Mouse (Mus musculus) cerebellum, adult 2 months (tissue): ENCODE data around the gene Cd81. TPM values are rescaled to one million over a fixed set of nuclear protein-coding genes. Genes with fewer than 3 reads are reported as not detected.

Source experiments
- DNase-seq, 2 experiments: peaks; one replicate each; pipeline ENCODE4 v3.0.0; 2021
- H3K27ac ChIP-seq: fragments of 200-500 bp; 2 replicates; pipeline ENCODE4 v1.5.1; 2012; ENCODE audit warnings: low read length, control low read depth, inconsistent platforms; ENCODE audit not compliant: insufficient read depth
- H3K27me3 ChIP-seq: fragments of 200-500 bp; 2 replicates; pipeline ENCODE4 v1.6.1; 2012; ENCODE audit warnings: inconsistent platforms, mild to moderate bottlenecking, low read length, moderate library complexity; ENCODE audit not compliant: control insufficient read depth, insufficient read depth
- H3K4me1 ChIP-seq: fragments of 200-500 bp; 2 replicates; pipeline ENCODE4 v1.6.1; 2011; ENCODE audit warnings: low read length; ENCODE audit not compliant: control insufficient read depth, insufficient read depth
- H3K4me3 ChIP-seq: fragments of 200-500 bp; replicated peaks from 2 replicates; pipeline ENCODE3; 2011; ENCODE audit warnings: mild to moderate bottlenecking, low read depth, low read length, control low read depth; ENCODE audit not compliant: insufficient read depth
- CTCF ChIP-seq: fragments of 200-500 bp; IDR thresholded peaks from 2 replicates; pipeline ENCODE4 v1.5.1; 2011; ENCODE audit warnings: low read depth, mild to moderate bottlenecking, control low read depth, low read length, moderate library complexity, borderline replicate concordance; ENCODE audit not compliant: insufficient read depth
- POLR2A ChIP-seq: fragments of 200-500 bp; IDR thresholded peaks from 2 replicates; pipeline ENCODE4 v1.6.1; 2011; ENCODE audit warnings: low read length, control low read depth, borderline replicate concordance; ENCODE audit not compliant: insufficient read depth
- WGBS: fragments of 180-500 bp; shearing (Covaris S2); methylation state at CpG from one replicate; pipeline ENCODE4 v1.1.7; 2018; 5-methylcytosine and 5-hydroxymethylcytosine counted together
- polyA plus RNA-seq: library from polyadenylated mRNA; depleted of rRNA; stranded (reverse); fragments of >200 nt; gene quantifications from 2 replicates; pipeline ENCODE4 v1.2.3, GENCODE M21; 2012

Gene Cd81
- polyA plus RNA-seq, 1 experiment: 916 TPM

DNA sequence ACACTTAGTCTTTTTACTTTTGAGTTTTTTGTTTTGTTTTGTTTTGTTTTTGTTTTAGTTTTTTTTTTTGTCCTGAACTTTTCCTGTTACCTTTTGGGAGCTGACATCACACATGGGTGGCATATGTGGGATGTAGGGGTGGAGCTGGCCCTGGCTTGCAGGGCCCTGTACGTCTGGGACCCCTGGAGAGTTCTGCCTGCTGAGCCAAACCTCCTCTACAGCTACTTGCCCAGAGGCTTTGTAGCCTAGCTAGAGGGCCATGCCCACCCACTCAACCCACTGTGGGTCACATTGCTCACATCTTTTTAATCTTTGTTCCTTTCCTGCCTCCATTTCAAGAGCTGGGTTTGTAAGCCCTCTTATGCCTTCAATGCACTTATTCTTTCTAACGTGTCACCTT is 14.9 kb downstream of the Cd81 start:
- peaks cover 20% of the 10 kb centered on the region for H3K4me1 ChIP-seq
- 10% methylated on average over 2 of the region's 2 CpGs for WGBS
- H3K27ac ChIP-seq: no peak overlapping the region
- no peak overlapping the region for H3K4me3 ChIP-seq
- H3K27me3 ChIP-seq: no peaks in the 10 kb centered on the region
- no peak for TF ChIP-seq CTCF
- TF ChIP-seq POLR2A: no peak
- peak in 1 of 2 experiments; percentile 25 for DNase-seq

DNA sequence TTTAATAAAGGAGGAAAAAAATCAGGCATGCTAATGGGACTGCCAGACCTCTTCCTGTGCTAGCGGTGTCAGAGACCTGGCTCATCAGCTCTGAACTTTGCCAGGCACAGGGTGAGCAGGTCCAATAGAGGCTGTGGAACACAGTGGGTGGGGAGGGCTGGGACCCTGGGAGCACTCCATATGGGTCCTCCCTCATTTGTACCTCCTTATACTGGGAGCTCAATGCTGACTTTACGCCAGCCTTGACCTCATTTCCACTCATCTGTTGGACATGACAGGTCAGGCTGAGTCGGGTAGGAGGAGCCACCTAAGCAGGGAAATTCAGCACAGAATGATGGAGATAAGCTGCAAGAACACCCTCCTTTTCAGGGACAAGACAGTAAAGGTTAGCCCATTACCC is 15.4 kb downstream of the Cd81 start:
- WGBS: 25% methylated on average over 3 of the region's 3 CpGs
- DNase-seq: peak in 1 of 2 experiments; percentile 34
- peaks cover 20% of the 10 kb centered on the region for H3K4me1 ChIP-seq
- no peak for TF ChIP-seq CTCF
- no peak for TF ChIP-seq POLR2A
- H3K27ac ChIP-seq: peak overlapping the region; percentile 84
- H3K27me3 ChIP-seq: no peaks in the 10 kb centered on the region
- no peak overlapping the region for H3K4me3 ChIP-seq

DNA sequence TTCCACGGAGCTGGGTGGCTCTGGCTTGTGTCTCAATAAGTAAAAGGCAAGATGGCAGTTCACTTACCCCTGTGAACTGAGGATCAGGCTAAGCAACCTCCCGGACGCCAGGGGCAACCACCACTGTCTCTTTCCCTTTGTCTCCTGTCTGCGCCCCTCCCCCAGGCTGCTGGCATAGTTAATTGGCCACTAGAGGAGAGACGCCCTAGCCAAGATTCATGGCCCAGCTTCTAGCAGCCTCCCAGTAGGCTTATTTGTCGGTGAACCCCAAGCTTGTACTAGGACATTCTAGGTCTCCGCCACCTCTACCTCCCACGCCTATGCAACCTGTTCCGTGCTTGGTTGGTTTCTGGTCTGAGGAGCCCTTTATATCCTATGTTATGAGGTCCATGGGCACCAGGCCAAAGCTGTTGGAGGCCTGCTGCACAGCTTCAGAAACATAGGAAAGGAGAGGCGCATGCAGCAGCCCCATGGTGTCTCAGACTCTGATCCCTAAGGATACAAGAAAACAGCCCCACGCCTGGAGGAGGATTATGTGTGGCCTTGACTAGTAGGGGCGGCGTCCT is 15.9 kb downstream of the Cd81 start:
- TF ChIP-seq CTCF: no peak
- TF ChIP-seq POLR2A: no peak
- 11% methylated on average over 13 of the region's 13 CpGs for WGBS
- H3K4me1 ChIP-seq: peaks cover 20% of the 10 kb centered on the region
- DNase-seq: peak in 1 of 2 experiments; percentile 68
- H3K27ac ChIP-seq: peak overlapping the region; percentile 84
- no peaks in the 10 kb centered on the region for H3K27me3 ChIP-seq
- H3K4me3 ChIP-seq: peak overlapping the region; percentile 65

DNA sequence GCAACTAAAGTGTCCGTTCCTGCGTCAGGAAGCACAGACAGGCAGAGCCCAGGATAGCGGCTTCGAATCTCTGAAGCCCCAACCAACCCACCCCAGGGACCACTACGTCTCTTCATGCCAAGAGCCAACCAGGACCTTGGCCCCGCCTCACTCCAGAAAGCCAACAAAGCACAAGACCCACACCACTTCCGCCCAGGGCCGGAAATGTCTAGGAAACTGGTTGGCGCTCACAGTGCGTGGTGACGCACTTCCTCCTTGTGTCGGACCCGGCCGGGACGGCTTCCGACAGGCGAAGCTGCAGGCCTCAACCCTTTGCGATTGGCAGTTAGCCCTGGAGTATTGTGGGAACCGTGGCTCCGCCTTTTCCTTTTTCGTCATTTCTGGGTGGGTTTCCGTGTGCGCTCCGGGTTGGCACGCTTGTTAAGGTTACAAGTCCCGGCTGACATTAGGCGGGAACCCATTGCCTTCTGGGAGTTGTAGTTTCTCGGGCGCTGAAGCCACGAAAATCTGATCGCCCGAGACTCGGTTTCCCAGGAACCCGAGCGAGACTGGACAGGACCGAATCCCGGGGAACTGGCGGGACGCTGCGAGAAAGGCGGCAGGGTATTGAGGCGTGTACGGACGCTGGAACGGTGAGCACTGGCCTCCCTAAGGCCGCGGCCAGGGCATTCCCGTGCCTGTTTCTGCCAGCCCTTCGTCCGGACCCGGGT is 16.5 kb downstream of the Cd81 start, which contains the start of gene Tssc4:
Gene Tssc4, plus strand, starts transcription at position 368 of the 710 bp plus-strand sequence.
- TF ChIP-seq POLR2A (peak; percentile 73), CTCF (no peak)
- DNase-seq: peak; percentile 97 to 100
- Histone ChIP-seq H3K27ac (peak within 1 kb of the TSS; percentile 84), H3K4me3 (peak within 1 kb of the TSS; percentile 91), H3K4me1 (peaks cover 19% of the 10 kb centered on the region), H3K27me3 (no peaks in the 10 kb centered on the region)
- WGBS: under 1% methylated on average over 51 of the region's 51 CpGs

DNA sequence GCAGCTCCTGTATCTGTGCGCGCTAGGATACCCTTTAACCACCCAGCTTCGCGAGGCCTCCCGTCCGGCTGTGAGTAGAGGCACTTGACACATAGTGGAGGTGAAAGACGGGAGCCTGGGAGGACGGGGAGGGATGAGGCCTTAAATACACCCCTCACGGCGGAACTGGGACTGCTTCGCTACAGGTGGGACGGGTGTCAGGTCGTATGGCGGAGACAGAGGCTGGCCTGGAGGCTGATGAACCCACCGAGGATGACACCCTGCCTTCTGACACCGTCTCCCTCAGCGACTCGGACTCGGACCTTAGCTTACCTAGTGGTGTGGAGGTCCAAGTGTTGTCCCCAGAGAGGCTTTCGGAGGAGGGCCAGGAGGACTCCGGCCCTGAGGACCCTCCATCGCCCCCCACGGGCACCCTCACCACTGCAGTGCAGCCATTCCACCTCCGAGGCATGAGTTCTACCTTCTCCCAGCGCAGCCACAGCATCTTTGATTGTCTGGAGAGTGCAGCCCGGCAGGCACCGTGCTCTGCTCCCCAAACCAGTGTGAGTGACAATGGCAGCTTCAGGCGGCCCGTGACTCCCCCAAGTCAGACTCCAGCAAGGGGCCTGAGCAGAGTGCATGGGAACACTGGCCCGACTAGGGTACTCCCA is 17.3 kb downstream of the Cd81 start:
- H3K4me3 ChIP-seq: peak overlapping the region; percentile 91
- H3K27ac ChIP-seq: peak overlapping the region; percentile 60
- TF ChIP-seq CTCF (no peak), POLR2A (no peak)
- 3% methylated on average over 30 of the region's 30 CpGs for WGBS
- no peak for DNase-seq
- no peaks in the 10 kb centered on the region for H3K27me3 ChIP-seq
- peaks cover 15% of the 10 kb centered on the region for H3K4me1 ChIP-seq

DNA sequence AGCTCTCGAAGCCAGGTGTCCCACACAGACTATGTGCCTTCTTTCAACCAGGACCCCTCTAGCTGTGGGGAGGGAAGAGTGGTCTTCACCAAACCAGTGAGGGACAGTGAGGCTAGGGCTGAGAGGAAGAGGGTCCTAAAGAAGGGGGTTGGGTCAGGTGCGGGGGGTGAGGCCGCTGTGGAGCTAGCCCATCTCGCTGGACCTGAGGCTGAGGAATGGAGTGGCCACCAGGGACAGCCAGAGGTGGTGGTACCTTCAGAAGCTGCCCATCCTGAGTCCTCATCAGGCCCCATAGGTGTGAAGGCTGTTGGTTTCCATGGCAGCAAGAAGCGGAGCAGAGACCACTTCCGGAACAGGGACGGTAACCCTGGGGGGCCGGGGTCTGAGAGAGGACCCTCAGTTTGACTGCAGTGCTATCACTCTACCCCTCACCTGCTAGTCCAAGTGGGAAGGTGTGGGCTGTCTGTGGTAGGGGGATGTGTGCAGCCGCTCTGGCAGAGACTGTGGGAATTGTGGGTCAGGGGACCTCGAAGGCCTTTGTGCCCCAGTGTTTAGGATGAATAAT is 18.0 kb downstream of the Cd81 start:
- Histone ChIP-seq H3K4me1 (peaks cover 18% of the 10 kb centered on the region), H3K27ac (no peak overlapping the region), H3K27me3 (no peaks in the 10 kb centered on the region), H3K4me3 (peak overlapping the region; percentile 91)
- no peak for DNase-seq
- 80% methylated on average over 10 of the region's 10 CpGs for WGBS
- TF ChIP-seq CTCF (no peak), POLR2A (no peak)

DNA sequence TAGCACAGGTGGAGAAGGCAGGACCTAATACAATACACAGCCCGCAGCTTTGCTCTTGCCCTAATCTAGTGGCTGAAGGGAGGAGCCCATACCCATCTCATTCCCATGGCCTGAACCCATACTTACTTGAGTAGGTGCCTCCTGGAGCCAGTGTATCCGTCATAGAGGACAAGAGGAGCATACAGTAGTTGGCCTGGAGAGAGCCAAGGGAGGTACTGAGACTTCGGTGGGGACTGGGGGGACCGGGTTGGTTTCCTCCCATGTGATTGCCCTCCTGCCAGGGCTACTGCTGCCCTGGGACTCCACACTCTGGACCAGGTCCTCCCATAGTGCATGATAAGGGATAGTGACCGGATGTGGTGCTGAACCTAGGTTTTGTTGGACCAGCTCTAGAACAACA is 20.1 kb downstream of the Cd81 start:
- no peak for DNase-seq
- H3K4me3 ChIP-seq: no peak overlapping the region
- H3K27ac ChIP-seq: no peak overlapping the region
- WGBS: 85% methylated on average over 5 of the region's 5 CpGs
- H3K4me1 ChIP-seq: peaks cover 18% of the 10 kb centered on the region
- no peaks in the 10 kb centered on the region for H3K27me3 ChIP-seq
- TF ChIP-seq CTCF: no peak
- TF ChIP-seq POLR2A: no peak

DNA sequence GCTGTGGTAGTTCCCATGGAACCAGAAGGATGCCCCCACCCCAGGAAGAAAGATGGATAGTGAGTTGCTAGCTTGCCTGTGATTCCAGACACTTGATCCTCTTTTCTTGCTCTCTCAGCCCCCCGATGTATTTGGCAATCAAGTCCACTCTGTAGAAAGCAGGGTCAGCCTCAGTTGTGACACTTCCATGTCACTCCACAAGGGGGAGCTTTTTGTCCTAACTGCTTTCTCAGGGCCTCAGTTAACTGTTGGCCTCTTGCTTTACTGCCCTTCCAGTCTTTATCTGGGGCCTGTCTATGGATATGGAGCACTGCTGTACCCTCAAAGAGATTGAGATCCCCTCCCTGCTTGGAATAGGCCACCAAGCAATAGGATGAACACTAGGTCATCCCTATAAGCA is 20.5 kb downstream of the Cd81 start:
- no peak for TF ChIP-seq POLR2A
- peak; percentile 50 for TF ChIP-seq CTCF
- DNase-seq: no peak
- WGBS: 56% methylated on average over 1 of the region's 1 CpGs
- H3K27me3 ChIP-seq: no peaks in the 10 kb centered on the region
- H3K27ac ChIP-seq: no peak overlapping the region
- H3K4me1 ChIP-seq: peaks cover 15% of the 10 kb centered on the region
- no peak overlapping the region for H3K4me3 ChIP-seq
